Mouse (Mus musculus): ENCODE measurements around the gene Idua. TPM values are rescaled to one million over a fixed set of nuclear protein-coding genes. Genes with fewer than 3 reads are reported as not detected.

Idua gene
- polyA plus RNA-seq, 1 experiment, result 19.6 TPM

GRCm38 (mm10) chr5:108654444-108654990 is 5.6 kb upstream of the Idua start:
- DNase-seq (ENCODE audit: low read depth), result no peak

DNA sequence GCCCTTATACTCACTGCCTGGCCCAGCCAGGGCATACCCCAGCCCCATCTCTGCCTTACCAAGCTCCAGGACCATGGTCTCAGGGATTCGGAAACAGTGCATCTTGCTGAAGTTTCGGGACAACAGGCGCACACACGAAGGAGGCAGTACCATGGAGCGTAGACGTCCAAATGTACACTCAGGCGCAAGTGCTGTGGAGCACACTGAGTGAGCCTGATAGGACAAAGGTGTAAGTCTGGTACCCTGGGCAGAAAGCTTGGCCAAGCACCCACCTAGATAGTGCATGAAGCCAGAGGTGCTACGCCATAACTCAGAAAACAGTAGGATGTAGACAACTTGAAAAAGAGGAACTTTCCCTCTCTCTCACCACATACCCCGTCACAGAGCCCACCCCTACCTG is 4.8 kb upstream of the Idua start:
- no peak for DNase-seq (ENCODE audit: low read depth)

GRCm38 (mm10) chr5:108655891-108656650 is 4.1 kb upstream of the Idua start:
- no peak for DNase-seq (ENCODE audit: low read depth)

DNA sequence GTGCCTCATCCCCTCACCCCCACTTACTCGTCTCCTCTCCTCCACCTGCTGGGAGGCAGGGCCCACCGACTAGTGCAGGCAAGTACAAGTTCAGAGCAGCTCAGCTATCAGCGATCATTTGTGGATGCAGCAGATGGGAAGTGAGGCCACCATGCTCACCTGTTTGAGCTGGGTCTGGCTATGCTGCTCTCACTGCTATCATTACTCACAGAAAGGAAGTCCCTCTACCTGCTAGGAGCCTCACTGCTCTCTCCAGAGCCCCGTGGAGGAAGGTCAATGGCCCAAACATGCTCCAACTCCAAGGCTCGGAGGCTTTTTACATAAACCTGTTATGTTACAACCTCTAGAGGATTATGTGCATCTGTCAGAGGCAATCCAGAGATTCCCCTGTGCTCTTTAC is 2.7 kb upstream of the Idua start:
- no peak for DNase-seq (ENCODE audit: low read depth)

DNA sequence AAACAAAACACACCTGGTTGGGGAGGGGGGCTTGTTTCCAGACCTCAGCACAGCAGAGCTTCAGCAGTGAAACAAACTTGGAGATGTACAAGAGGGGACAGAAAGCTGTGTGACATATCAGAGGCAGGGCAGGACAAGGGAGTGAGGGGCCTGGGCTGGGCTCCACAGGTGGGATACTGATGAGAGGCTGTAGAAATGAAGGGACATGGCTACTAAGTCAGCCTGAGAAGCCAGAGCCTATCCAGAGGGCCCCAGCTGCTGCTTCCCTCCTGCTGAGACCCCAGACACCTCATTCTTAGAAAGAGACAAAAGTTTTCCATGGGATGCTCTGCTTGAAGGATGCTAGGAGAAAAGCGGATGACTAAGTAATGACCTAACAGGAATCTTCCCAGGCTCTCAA is 1.5 kb upstream of the Idua start:
- no peak for DNase-seq (ENCODE audit: low read depth)

DNA sequence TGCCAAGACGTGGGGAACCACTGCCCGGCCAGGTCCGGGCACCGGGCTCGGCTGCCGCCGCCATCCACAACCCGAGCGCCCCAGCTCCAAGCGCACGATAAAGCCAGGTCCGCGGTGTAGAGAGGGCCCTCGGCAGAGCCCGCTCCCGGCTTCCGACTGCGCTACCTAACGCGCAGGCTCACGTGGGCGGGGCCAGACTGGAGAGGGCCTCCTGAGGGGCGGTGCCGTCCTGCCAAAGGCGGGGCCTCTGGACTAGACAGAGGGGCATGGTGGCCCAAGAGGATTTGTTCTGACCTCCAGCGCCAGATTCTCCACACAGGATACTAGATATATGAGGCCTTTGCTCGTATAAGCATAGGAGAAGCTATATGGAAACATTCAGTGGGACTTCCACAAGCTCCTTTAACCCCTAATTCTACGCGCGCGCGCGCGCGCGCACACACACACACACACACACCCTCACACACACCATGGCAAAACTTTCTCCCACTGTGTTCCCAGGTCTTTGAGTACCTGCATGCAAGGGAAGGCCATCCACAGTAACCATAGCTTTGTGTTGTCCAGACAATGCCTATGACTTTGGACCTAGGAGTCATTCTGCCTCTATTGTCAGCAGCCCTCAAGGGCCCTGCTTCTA is 619 bp downstream of the Idua start:
- no peak for DNase-seq (ENCODE audit: low read depth)

DNA sequence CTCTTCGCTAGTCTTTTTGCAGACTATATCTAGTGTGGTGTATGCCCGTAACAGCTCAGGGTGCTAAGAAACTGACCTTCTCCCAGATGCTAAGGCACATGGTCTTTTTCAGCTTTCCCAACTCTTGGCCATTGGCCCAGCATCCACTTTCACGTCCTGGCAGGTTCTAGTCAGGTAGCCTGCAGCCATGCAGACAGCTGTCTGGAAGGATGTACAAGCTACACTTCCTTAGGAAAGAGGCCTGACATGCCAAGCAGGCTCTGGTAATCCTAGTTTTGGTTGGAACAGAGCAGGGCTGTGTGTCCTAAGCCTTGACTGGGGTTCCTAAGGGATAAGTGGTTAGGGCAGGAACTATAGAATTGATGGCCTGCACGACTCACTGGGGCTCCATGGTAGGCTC is 2.6 kb downstream of the Idua start:
- peak; percentile 74 for DNase-seq (ENCODE audit: low read depth)

- no peak for DNase-seq (ENCODE audit: low read depth)
These were observed 4.9 kb downstream of the Idua start for GRCm38 (mm10) chr5:108665066-108665465.

- no peak for DNase-seq (ENCODE audit: low read depth)
These were observed 7.2 kb downstream of the Idua start for GRCm38 (mm10) chr5:108667370-108667769.

GRCm38 (mm10) chr5:108668387-108668932 is 8.3 kb downstream of the Idua start:
- no peak for DNase-seq (ENCODE audit: low read depth)

DNA sequence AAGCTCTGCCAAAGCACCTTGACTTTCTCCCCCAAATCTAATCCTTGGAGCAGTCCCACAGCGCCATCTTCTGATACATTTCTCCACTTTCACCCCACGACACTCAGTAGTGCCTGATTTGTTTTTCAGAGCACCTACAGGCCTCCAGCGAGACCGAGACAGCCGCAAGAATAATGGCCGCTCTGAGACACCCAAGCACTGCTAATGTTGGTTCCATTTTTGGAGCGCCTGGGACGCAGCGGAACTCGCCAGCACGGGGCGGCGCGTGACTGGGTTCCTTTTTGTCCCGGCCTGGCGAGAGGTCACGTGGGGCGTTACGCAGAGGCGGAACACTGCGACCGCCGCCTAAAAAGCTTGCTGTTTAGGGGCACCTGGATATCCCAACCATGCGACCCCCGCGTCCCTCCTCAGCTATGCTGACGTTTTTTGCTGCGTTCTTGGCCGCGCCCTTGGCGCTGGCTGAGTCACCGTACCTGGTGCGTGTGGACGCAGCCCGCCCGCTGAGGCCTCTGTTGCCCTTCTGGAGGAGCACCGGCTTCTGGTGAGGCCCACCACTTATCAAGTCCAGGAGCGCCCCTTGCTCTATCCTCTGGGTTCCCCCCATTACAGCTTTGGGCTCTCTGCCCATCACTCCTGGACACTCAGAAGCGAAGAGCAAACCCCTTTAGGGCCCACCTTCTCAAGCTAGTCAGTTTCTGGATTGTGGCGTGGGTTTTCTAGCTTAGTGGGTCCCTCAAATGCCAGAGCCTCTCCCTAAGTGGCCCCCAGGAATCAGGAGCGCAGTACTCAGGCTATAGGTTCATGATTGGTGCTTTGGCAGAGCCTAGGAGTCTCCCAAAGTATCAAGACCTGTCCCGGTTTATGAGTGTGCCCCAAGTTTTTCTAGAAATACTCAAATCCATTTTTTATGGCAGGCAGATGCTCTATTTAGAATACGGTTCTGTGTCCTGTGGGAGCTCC is 9.1 kb downstream of the Idua start, which contains the start of gene Dgkq:
TSS of gene Dgkq (minus strand) at position 696 of the 960 bp plus-strand sequence.
- DNase-seq (ENCODE audit: low read depth), result no peak

DNA sequence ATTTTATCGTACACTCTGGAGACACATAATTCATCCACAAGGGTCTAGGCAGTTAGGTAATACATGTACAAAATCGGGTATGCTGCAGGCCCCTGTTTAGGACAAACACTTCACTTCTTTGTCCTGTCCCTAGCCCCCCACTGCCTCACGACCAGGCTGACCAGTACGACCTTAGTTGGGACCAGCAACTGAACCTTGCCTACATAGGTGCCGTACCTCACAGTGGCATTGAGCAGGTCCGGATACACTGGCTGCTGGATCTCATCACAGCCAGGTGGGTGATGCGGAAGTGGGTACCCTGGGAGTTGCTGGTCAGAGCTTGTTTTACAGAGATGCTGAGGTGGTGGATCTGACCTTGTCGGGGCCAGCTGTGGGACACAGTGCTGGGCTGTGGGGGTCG is 9.9 kb downstream of the Idua start:
- DNase-seq (ENCODE audit: low read depth), result no peak

- DNase-seq (ENCODE audit: low read depth), result no peak
These were observed 10.7 kb downstream of the Idua start for GRCm38 (mm10) chr5:108670785-108671184.

DNA sequence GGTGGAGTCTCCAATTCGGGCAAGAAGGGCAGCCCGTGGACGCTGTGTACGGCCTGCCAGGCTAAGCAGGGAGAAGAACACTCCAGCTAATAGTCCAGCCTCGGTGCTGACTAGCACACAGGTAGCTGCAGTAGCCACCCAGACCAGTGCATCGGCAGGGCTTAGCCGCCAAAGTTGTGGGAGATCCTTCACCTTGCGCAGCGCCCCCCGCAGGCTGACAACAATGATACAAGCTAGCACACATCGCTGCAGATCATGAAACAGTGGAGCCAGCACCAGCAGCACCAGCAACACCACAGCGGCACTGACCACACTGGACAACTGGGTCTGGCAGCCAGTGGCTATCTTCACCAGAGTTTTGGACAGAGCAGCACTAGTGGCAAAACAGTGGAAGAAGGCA is 11.6 kb downstream of the Idua start:
- no peak for DNase-seq (ENCODE audit: low read depth)

GRCm38 (mm10) chr5:108674624-108675023 is 14.5 kb downstream of the Idua start:
- DNase-seq (ENCODE audit: low read depth), result no peak

DNA sequence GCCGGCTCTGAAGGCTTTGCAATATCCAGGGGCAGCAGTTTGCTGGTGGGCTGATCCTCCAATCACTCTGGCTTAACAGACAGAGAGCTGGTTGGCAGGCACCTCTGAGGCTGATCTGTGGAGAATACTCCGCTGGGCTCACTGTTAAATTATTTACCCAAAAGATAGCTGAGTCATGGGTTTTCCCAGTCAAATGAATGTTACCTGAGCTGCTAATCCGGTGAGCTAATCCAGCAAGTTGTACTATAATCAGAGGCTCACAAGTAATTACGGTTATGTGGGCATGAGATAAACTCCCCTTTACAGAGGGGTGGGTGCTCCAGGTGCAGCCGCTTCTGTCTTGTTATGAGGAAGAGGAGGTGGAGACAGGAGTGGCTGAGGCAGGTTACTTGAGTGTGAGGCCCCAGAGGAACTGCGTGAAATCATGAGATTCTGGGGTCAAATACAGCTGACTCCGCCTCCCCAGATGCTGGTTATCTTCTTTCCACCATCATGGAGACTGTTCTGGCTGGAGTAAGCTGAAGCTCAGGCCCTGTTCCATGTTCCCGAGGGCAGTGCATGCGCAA is 15.2 kb downstream of the Idua start, which contains the start of gene Slc26a1:
TSS of gene Slc26a1 (minus strand) at position 319 of the 566 bp plus-strand sequence.
- DNase-seq (ENCODE audit: low read depth), result no peak

GRCm38 (mm10) chr5:108676772-108677498 is 16.8 kb downstream of the Idua start:
- no peak for DNase-seq (ENCODE audit: low read depth)

DNA sequence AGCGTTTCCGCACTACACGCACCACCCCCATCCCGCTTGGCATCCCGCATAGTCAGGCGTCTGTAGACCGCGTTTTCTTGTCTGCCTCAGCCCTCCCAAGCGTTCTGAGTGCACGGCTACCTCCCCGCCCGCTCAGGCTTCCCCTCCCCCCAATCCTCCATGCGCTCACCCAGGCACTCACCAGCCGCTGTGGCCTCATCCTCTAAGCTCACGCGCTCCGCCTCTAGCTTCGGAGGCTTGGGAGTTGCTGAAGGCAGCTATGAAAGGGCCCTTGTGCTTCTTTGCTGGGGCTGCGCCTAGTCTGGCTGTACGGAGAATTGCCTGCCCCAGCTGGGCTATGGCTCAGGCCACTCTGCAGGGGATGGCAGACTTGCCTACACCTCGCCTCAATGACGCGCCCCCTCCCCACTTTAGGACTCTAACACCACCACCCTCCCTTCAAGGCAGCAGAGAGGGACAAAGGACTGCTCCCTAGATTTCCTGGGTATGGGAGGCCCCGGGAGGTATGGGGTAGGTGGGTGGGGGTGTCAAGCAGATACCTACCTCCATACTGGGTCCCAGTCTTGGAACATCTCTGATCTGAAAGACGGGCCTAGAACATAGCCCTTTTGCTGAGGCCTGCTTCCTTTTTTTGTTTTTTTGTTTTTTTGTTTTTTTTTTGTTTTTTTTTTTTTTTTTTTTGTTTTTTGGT is 17.6 kb downstream of the Idua start:
- DNase-seq (ENCODE audit: low read depth), result no peak

DNA sequence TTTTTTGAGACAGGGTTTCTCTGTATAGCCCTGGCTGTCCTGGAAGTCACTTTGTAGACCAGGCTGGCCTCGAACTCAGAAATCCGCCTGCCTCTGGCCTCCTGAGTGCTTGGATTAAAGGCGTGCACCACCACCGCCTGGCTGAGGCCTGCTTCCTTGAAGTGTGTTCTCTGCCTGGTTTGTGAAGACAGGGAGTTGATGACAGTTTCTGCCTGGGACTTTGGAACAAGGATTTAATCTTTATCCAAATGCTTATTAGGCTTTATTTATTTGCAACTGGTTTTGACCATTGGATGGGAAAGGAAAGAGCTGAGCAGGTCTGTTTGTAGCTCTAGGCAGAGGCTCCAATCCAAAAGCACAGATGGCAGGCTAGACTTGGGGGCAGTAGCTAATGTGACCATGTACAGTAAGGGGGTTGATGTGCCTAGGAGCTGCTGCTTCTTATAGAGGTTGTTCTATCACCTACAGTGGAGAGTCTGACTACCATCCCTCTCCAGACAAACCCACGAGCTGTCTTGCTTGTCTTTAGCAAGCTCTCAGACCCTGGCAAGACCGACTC is 18.2 kb downstream of the Idua start:
- no peak for DNase-seq (ENCODE audit: low read depth)

DNA sequence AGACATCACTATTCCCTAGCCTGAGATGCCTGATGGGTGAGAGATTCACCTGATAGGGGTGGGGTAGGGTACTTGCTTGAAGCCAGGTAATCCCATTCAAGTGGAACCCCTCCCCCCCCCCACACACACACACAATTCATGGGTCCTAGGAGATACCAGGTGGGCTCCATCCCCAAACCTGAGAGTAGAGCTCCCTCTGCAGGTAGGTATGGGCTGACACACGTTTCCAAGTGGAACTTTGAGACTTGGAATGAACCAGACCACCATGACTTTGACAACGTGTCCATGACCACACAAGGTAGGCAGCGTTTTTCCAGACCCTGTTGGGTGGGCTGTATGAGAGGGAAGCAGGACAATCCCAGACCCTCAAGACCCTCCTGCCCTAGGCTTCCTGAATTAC is 19.8 kb downstream of the Idua start:
- DNase-seq (ENCODE audit: low read depth), result no peak

Measured in gonadal fat pad, adult 2 months (tissue).